Mouse (Mus musculus): Measurements from ENCODE around the gene Olfr362. TPM values are rescaled to one million over a fixed set of nuclear protein-coding genes. Genes with fewer than 3 reads are reported as not detected.
"Not testable (repeated sequence)": the region's sequence is repeated elsewhere in the genome, so short reads cannot be mapped to it uniquely, and the experiment has no call there.

Olfr362 gene
- total RNA-seq (2017): not detected in 2 replicates

GRCm38 (mm10) chr2:37117810-37118209 is at the start of gene Olfr362:
Olfr362 (minus strand) TSS chr2:37117910.
- no peak for ATAC-seq (replicated peaks; ENCODE audit: low read depth, poor library complexity, severe bottlenecking)

GRCm38 (mm10) chr2:37139022-37139421 is 21.3 kb upstream of the Olfr362 start, which contains the start of gene Olfr364-ps1:
Olfr364-ps1 (plus strand) TSS chr2:37139322.
- ATAC-seq (replicated peaks; ENCODE audit: low read depth, poor library complexity, severe bottlenecking): no peak

- not testable (repeated sequence) for ATAC-seq (replicated peaks; ENCODE audit: low read depth, poor library complexity, severe bottlenecking)
These were observed 28.5 kb downstream of the Olfr362 start, which contains the start of gene Olfr361 for GRCm38 (mm10) chr2:37089190-37089589. Olfr361 (minus strand) TSS chr2:37089290.

- no peak for ATAC-seq (replicated peaks; ENCODE audit: low read depth, poor library complexity, severe bottlenecking)
These were observed 52.3 kb downstream of the Olfr362 start, which contains the start of gene Olfr360 for GRCm38 (mm10) chr2:37065446-37065845. Olfr360 (plus strand) TSS chr2:37065746.

Other genes starting within 250 kb of the Olfr362 start
- gene Olfr352, start 249.4 kb downstream of the Olfr362 start, total RNA-seq (2017): not detected in 2 replicates
- not detected in 2 replicates for gene Olfr353, start 225.0 kb downstream of the Olfr362 start, total RNA-seq (2017)
- not detected in 2 replicates for gene Olfr354, start 212.2 kb downstream of the Olfr362 start, total RNA-seq (2017)
- not detected in 2 replicates for gene Olfr355, start 189.0 kb downstream of the Olfr362 start, total RNA-seq (2017)
- gene Olfr356, start 180.8 kb downstream of the Olfr362 start, total RNA-seq (2017): not detected in 2 replicates
- not detected in 2 replicates for gene Olfr357, start 124.1 kb downstream of the Olfr362 start, total RNA-seq (2017)
- not detected in 2 replicates for gene Olfr358, start 108.6 kb downstream of the Olfr362 start, total RNA-seq (2017)
- not detected in 2 replicates for gene Olfr360, start 52.2 kb downstream of the Olfr362 start, total RNA-seq (2017)
- gene Olfr361, start 28.6 kb downstream of the Olfr362 start, total RNA-seq (2017): not detected in 2 replicates
- not detected in 2 replicates for gene Olfr364-ps1, start 21.4 kb upstream of the Olfr362 start, total RNA-seq (2017)
- gene Olfr365, start 70.3 kb upstream of the Olfr362 start, total RNA-seq (2017): not detected in 2 replicates
- gene Olfr366, start 93.7 kb upstream of the Olfr362 start, total RNA-seq (2017): not detected in 2 replicates
- not detected in 2 replicates for gene Olfr368, start 208.6 kb upstream of the Olfr362 start, total RNA-seq (2017)
- 77.8 and 83.4 TPM in 2 replicates for gene Pdcl, start 241.4 kb upstream of the Olfr362 start, total RNA-seq (2017)